Mouse (Mus musculus) olfactory bulb, adult 2 months (tissue): ENCODE data around the gene Tbx15. TPM values are rescaled to one million over a fixed set of nuclear protein-coding genes. Genes with fewer than 3 reads are reported as not detected.

Experiments
- H3K27ac ChIP-seq: fragments of 200-500 bp; 2 replicates; pipeline ENCODE4 v1.5.1; 2012; ENCODE audit warnings: low read depth, low read length; ENCODE audit not compliant: insufficient read depth
- H3K4me1 ChIP-seq: fragments of 200-500 bp; 2 replicates; pipeline ENCODE4 v1.6.1; 2012; ENCODE audit warnings: low read length; ENCODE audit not compliant: control insufficient read depth, insufficient read depth
- H3K4me3 ChIP-seq: fragments of 200-500 bp; 2 replicates; pipeline ENCODE4 v1.5.1; 2012; ENCODE audit warnings: mild to moderate bottlenecking, low read depth, low read length, moderate library complexity; ENCODE audit not compliant: insufficient read depth
- CTCF ChIP-seq: fragments of 200-500 bp; IDR thresholded peaks from 2 replicates; pipeline ENCODE4 v1.5.1; 2012; ENCODE audit warnings: low read depth, mild to moderate bottlenecking, low read length, moderate library complexity; ENCODE audit not compliant: insufficient read depth
- POLR2A ChIP-seq: fragments of 200-500 bp; IDR thresholded peaks from 2 replicates; pipeline ENCODE4 v1.6.1; 2012; ENCODE audit warnings: mild to moderate bottlenecking, low read depth, low read length, moderate library complexity; ENCODE audit not compliant: insufficient read depth
- WGBS: fragments of 180-500 bp; shearing (Covaris S2); methylation state at CpG from one replicate; pipeline ENCODE4 v1.1.7; 2018; 5-methylcytosine and 5-hydroxymethylcytosine counted together
- polyA plus RNA-seq: library from polyadenylated mRNA; stranded (reverse); fragments of >200 nt; gene quantifications from 2 replicates; pipeline ENCODE4 v1.2.4, GENCODE M21; 2012; ENCODE audit warnings: low replicate concordance; ENCODE audit not compliant: missing spikeins, insufficient read depth, insufficient read length

Tbx15 gene
- polyA plus RNA-seq, 1 experiment, result not detected

DNA sequence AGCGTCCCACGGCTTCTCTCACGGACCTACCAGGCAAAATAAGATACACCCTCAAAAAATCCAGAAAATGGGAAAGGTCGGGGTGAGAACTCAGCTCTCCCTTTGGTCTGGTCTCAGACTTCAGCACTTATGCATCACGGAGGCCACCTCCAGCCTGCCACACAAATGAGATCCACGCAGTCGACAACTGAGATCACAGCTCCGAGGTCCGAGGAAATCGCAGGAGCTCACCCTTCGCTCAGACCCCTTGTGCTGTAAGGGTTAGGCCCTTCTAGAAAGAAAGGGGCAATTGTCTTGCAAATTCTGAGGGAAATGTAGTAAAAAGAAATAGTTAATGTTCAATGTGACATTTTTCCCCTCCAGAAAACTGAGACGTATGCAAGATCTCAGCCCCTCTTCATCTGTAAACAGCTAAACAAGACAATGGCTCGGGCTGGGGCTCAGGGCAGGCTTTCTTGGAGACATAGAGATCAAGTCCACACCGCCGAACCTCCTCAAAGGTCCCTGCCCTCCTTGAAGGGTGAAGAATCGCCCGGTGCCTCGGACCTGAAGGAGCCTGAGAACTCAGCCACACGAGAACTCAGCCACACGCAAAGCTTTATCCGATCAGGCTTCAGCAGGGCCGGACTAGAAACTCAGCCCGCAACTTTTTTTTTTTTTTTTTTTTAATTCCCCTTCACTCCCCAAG is 4.9 kb upstream of the Tbx15 start:
- no peak for TF ChIP-seq CTCF
- TF ChIP-seq POLR2A, result no peak
- no peak overlapping the region for H3K4me3 ChIP-seq
- WGBS, result 9% methylated on average over 23 of the region's 23 CpGs
- H3K27ac ChIP-seq, result no peak overlapping the region
- no peaks in the 10 kb centered on the region for H3K4me1 ChIP-seq

GRCm38 (mm10) chr3:99235804-99236755 is 4.1 kb upstream of the Tbx15 start:
- no peak for TF ChIP-seq POLR2A
- TF ChIP-seq CTCF, result no peak
- 11% methylated on average over 18 of the region's 18 CpGs for WGBS
- H3K4me1 ChIP-seq, result 0 out of 2 replicates have a peak, but pooled peaks cover 2% of the 10 kb centered on the region

DNA sequence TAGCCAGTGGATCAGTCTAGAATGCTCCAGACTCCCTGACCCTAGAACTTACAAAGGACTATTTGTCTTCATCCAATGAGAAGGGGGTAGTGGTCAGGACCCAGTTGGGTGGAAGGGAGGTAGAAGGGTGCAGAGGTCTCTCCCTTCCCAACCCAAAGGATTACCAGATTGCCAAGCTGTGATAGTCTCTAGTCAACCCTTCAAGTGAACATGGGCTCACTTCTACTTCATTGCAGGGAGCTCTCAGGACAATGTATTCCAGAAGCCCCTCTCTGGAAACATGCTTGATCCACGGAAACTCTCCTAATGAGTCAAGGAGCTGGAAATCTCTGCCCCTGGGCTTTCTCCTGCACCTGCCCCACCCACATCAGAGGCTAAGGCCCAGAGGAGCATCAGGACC is 1.5 kb upstream of the Tbx15 start:
- no peak overlapping the region for H3K4me3 ChIP-seq
- WGBS, result 26% methylated on average over 1 of the region's 1 CpGs
- no peak overlapping the region for H3K27ac ChIP-seq
- TF ChIP-seq POLR2A (no peak), CTCF (no peak)
- 0 out of 2 replicates have a peak, but pooled peaks cover 6% of the 10 kb centered on the region for H3K4me1 ChIP-seq

More at GRCm38 (mm10) chr3:99235804-99236755, 4.1 kb upstream of the Tbx15 start:
- H3K4me3 ChIP-seq, result no peak overlapping the region
- no peak overlapping the region for H3K27ac ChIP-seq

DNA sequence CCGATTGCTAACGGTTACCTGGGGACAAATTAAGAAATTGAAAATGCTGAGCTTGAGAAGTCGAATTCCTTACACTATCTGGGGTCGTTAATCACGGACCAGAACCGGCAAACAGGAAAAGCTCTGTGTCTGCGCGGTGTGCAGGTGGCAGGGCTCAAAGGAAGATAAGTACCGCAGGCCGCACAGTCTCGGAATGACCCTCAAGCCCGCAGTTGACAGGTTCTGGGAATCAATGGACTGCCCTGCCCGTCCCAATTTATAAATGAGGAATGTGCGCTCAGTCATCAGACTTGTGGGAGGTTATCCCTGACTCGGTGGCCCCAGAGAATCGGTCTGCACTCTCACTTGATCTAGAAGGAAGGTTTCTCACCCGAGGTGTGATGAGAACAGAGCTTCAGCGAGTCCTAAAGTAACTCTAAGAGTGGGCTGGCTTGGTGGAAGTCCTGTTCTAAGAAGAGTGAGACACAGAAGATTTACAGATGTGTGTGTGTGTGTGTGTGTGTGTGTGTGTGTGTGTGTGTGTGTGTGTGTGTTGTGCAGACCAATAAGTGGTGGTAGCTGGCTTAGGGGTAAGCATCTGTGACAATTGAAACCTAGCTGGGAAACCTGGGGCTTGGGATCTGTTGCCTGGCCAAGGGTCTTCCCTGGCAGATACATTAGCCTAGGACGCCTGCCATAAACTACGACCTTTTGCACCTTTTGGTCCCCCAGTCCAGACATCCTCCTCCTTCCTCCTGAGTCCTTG is 708 bp upstream of the Tbx15 start:
- TF ChIP-seq CTCF (no peak), POLR2A (no peak)
- H3K4me3 ChIP-seq, result no peak overlapping the region
- H3K4me1 ChIP-seq, result 0 out of 2 replicates have a peak, but pooled peaks cover 6% of the 10 kb centered on the region
- WGBS, result 6% methylated on average over 20 of the region's 20 CpGs
- no peak overlapping the region for H3K27ac ChIP-seq

- Histone ChIP-seq H3K4me1 (0 out of 2 replicates have a peak, but pooled peaks cover 6% of the 10 kb centered on the region), H3K4me3 (no peak overlapping the region), H3K27ac (no peak overlapping the region)
- WGBS, result 2% methylated on average over 50 of the region's 50 CpGs
- TF ChIP-seq POLR2A (no peak), CTCF (no peak)
Measured at GRCm38 (mm10) chr3:99240811-99241738, 894 bp downstream of the Tbx15 start.

- Histone ChIP-seq H3K27ac (no peak overlapping the region), H3K4me3 (no peak overlapping the region), H3K4me1 (0 out of 2 replicates have a peak, but pooled peaks cover 6% of the 10 kb centered on the region)
- 15% methylated on average over 8 of the region's 8 CpGs for WGBS
- no peak for TF ChIP-seq CTCF
Measured at GRCm38 (mm10) chr3:99242481-99242880, 2.3 kb downstream of the Tbx15 start.

GRCm38 (mm10) chr3:99245341-99245740 is 5.2 kb downstream of the Tbx15 start:
- Histone ChIP-seq H3K27ac (no peak overlapping the region), H3K4me1 (0 out of 2 replicates have a peak, but pooled peaks cover 6% of the 10 kb centered on the region), H3K4me3 (no peak overlapping the region)
- TF ChIP-seq POLR2A (no peak), CTCF (no peak)
- WGBS, result 12% methylated on average over 3 of the region's 3 CpGs

DNA sequence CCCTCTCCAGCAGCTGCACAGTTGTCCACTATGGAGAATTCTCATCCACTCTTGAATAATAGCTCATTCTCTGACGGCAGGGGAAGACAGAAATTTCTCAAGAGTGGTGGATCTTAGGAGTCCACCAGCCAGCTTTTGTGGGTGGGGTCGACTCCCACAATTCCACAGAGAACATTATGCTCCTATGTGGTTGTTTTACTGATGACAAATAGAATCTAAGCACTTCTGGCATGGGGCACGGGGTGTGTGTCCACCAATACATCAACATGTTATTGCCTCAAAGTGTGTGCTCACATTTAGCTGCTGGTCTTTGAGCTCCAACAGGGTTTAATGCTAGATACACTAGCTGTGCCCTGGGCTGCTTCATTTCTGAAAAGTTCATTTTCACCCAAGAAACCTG is 6.4 kb downstream of the Tbx15 start:
- no peak overlapping the region for H3K27ac ChIP-seq
- H3K4me3 ChIP-seq, result no peak overlapping the region
- no peaks in the 10 kb centered on the region for H3K4me1 ChIP-seq
- no peak for TF ChIP-seq POLR2A
- TF ChIP-seq CTCF, result no peak
- WGBS, result 35% methylated on average over 3 of the region's 3 CpGs
